Mouse (Mus musculus) spleen, postnatal 14 days (tissue): Measurements from ENCODE around the gene Klhl22.

Source experiments
- DNase-seq, 2 experiments: peaks; one replicate each; pipeline ENCODE4 v3.0.0; 2021 to 2022; ENCODE audit warnings: low spot score in 2 of 2

Klhl22 gene

GRCm38 (mm10) chr16:17802456-17802838 lies 43.0 kb downstream of the Klhl22 start:
- DNase-seq: no peak

- no peak for DNase-seq
Measured at GRCm38 (mm10) chr16:17802839-17803674, 43.6 kb downstream of the Klhl22 start.

GRCm38 (mm10) chr16:17803675-17804448 lies 44.4 kb downstream of the Klhl22 start:
- no peak for DNase-seq

- DNase-seq: no peak
Measured at GRCm38 (mm10) chr16:17804449-17804912, 45.1 kb downstream of the Klhl22 start.

- DNase-seq: no peak
Measured at GRCm38 (mm10) chr16:17804982-17805381, 45.6 kb downstream of the Klhl22 start.

GRCm38 (mm10) chr16:17806581-17807191 lies 47.3 kb downstream of the Klhl22 start:
- no peak for DNase-seq

- peak; percentile 65 to 75 for DNase-seq
Measured at GRCm38 (mm10) chr16:17807192-17808009, 48.0 kb downstream of the Klhl22 start.

GRCm38 (mm10) chr16:17809125-17809524 lies 49.7 kb downstream of the Klhl22 start:
- no peak for DNase-seq

GRCm38 (mm10) chr16:17809711-17810110 lies 50.3 kb downstream of the Klhl22 start:
- no peak for DNase-seq

- no peak for DNase-seq
Measured at GRCm38 (mm10) chr16:17812120-17812519, 52.7 kb downstream of the Klhl22 start.

- DNase-seq: no peak
Measured at GRCm38 (mm10) chr16:17813173-17813572, 53.8 kb downstream of the Klhl22 start.

- peak in 1 of 2 experiments; percentile 42 for DNase-seq
Measured at GRCm38 (mm10) chr16:17815411-17816402, 56.3 kb downstream of the Klhl22 start.

GRCm38 (mm10) chr16:17816528-17816927 lies 57.1 kb downstream of the Klhl22 start:
- no peak for DNase-seq

GRCm38 (mm10) chr16:17826500-17826899 lies 67.1 kb downstream of the Klhl22 start:
- DNase-seq: no peak

GRCm38 (mm10) chr16:17828229-17828628 lies 68.8 kb downstream of the Klhl22 start:
- no peak for DNase-seq

GRCm38 (mm10) chr16:17828867-17829266 lies 69.4 kb downstream of the Klhl22 start:
- DNase-seq: no peak

- no peak for DNase-seq
Measured at GRCm38 (mm10) chr16:17830385-17831178, 71.2 kb downstream of the Klhl22 start.

- DNase-seq: no peak
Measured at GRCm38 (mm10) chr16:17831781-17832180, 72.4 kb downstream of the Klhl22 start.

GRCm38 (mm10) chr16:17832821-17833220 lies 73.4 kb downstream of the Klhl22 start, which contains the start of gene B830017H08Rik:
Gene B830017H08Rik, plus strand, starts transcription at chr16:17833121.
- DNase-seq: no peak
